Mouse (Mus musculus): ENCODE results near the gene Rftn1. TPM values are rescaled to one million over a fixed set of nuclear protein-coding genes. Genes with fewer than 3 reads are reported as not detected.
A peak's percentile ranks its signal among the peaks of the same experiment; 100 is the strongest.

The Rftn1 gene
- polyA plus RNA-seq (2014; fragmentation: Nextera tagmentation; extraction: Ambion mirVana), result 9.7 and 11.0 TPM in 2 replicates

DNA sequence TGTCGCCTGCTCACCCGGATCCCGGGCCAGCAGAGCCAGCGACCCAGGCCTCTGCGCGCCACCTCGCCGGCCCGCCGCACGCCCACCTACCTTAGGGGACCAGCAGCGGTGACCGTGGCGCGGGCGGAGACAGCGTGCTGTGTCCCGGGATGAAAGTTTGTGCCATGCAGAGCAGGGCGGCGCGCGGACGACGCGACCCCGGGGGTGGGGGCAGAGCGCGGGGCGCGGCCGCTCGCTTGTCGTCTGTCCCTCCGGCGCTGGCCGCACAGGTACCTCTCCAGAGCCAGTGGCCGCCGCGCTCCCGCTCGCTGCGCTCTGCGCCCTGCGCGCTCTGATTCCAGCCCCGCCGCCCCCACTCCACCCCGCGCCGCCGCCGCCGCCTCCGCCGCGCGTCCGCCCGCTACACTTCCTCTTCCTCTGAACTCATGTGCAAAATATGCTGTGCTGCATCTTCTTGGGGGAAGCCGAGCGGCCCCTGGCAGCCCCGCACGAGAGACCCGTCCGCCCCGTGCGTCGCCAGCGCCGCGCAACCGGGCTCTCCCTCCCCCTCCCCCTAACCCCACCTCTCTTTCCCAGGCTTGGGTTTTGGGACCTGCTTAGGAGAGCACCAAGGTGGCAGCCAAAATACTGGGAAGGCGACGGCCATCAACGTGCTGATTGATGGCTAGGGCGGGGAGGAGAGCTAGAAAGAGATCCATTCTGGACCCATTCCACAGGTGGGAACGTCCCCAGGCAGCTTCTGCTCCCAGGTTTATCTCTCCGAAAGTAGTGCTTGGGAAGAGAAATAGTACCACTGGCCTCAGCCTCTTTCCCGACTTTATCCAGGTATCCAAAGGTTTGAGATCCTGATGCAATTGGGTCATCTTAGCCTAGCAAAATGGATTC is at the start of gene Rftn1:
TSS of gene Rftn1 (minus strand) at position 544 of the 885 bp plus-strand sequence.
- no peaks in the 10 kb centered on the region for H3K9me3 ChIP-seq (ENCODE audit: control insufficient read depth, low read length)
- peak within 1 kb of the TSS; percentile 57 for H3K4me3 ChIP-seq (ENCODE audit: low read depth, low read length)
- no peak within 1 kb of the TSS for H3K27ac ChIP-seq (ENCODE audit: low read depth)
- DNase-seq (ENCODE audit: low spot score) (peak; percentile 75), ATAC-seq (replicated peaks; ENCODE audit: low FRiP score, low TSS enrichment, low read depth) (peak; percentile 58)
- H3K4me2 ChIP-seq (ENCODE audit: low read length), result peak within 1 kb of the TSS; percentile 99
- peaks cover 33% of the 10 kb centered on the region for H3K27me3 ChIP-seq (replicated peaks; ENCODE audit: control insufficient read depth, insufficient read depth, low read length)
- WGBS, result 1% methylated on average over 77 of the region's 79 CpGs
- H3K9ac ChIP-seq (ENCODE audit: low read length), result peak within 1 kb of the TSS; percentile 54
- H3K4me1 ChIP-seq (replicated peaks; ENCODE audit: control insufficient read depth, insufficient read depth, low read length), result no peaks in the 10 kb centered on the region
- no peaks in the 10 kb centered on the region for H3K36me3 ChIP-seq (ENCODE audit: control insufficient read depth, insufficient read depth, low read length)

DNA sequence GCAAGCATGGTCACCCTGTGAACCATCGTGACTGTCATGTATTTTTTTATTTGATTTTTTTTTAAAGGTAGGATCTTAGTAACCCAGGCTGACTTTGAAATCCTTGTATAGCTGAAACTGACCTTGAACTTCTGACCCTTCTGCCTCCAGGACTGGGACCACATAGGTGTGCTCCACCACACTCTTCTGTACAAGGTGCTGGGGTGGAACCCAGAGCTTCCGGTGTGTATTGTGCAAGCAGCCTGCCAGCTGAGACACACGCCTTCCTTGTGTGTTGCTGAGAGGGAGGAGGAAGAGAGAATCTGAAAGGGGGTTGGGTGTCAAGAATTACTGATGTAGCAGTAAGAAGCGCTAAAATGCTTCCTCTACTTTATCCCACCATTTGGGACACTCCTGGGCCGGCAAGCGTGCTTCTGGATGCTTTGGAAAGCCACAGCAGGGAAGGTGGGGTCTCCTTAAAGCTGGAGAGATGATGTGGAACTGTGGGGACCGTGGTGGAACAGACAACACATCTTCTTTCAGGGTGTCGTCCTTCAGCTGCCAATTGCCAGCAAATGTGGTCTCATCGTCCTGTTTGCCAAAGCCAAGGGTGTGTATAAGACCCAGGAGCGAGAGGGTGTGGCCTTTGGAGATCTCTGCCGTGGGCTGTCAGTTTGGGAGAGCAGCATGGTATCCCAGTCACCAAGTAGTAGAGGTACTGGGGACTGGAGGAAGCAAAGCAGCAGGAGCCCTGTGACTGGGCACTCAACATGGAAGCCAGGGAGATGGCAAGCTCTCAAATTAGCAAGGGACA is 47.5 kb upstream of the Rftn1 start:
- 61% methylated on average over 11 of the region's 11 CpGs for WGBS
- ATAC-seq (replicated peaks; ENCODE audit: low FRiP score, low TSS enrichment, low read depth) (0 out of 2 replicates have a peak, but pooled peaks have one; percentile 23), DNase-seq (ENCODE audit: low spot score) (peak; percentile 44)
- Histone ChIP-seq H3K36me3 (ENCODE audit: control insufficient read depth, insufficient read depth, low read length) (no peaks in the 10 kb centered on the region), H3K4me1 (replicated peaks; ENCODE audit: control insufficient read depth, insufficient read depth, low read length) (0 out of 2 replicates have a peak, but pooled peaks cover 3% of the 10 kb centered on the region), H3K9me3 (ENCODE audit: control insufficient read depth, low read length) (no peaks in the 10 kb centered on the region), H3K4me3 (ENCODE audit: low read depth, low read length) (no peak overlapping the region), H3K27me3 (replicated peaks; ENCODE audit: control insufficient read depth, insufficient read depth, low read length) (no peaks in the 10 kb centered on the region), H3K9ac (ENCODE audit: low read length) (no peak overlapping the region), H3K27ac (ENCODE audit: low read depth) (no peak overlapping the region), H3K4me2 (ENCODE audit: low read length) (no peak overlapping the region)

DNA sequence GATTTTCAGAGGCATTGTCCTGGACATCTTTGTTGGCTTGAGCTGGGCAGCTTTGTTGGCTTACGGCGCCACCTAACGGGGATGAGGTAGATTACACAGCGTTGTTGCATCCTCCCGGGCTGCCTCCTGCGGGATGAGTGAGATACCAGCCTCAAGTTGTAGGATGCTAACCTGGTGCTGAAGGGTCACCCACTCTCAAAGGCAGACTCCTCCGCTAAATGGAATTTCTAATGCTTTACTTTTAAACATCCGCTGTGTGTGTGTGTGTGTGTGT is 46.9 kb upstream of the Rftn1 start:
- ATAC-seq (replicated peaks; ENCODE audit: low FRiP score, low TSS enrichment, low read depth), result peak; percentile 32; the same call in 1 of the 2 replicates
- WGBS, result 8% methylated on average over 8 of the region's 8 CpGs
- Histone ChIP-seq H3K36me3 (ENCODE audit: control insufficient read depth, insufficient read depth, low read length) (no peaks in the 10 kb centered on the region), H3K27ac (ENCODE audit: low read depth) (no peak overlapping the region), H3K27me3 (replicated peaks; ENCODE audit: control insufficient read depth, insufficient read depth, low read length) (no peaks in the 10 kb centered on the region), H3K4me3 (ENCODE audit: low read depth, low read length) (no peak overlapping the region), H3K9ac (ENCODE audit: low read length) (no peak overlapping the region), H3K4me2 (ENCODE audit: low read length) (no peak overlapping the region), H3K4me1 (replicated peaks; ENCODE audit: control insufficient read depth, insufficient read depth, low read length) (0 out of 2 replicates have a peak, but pooled peaks cover 3% of the 10 kb centered on the region), H3K9me3 (ENCODE audit: control insufficient read depth, low read length) (no peaks in the 10 kb centered on the region)
- peak; percentile 89 for DNase-seq (ENCODE audit: low spot score)

DNA sequence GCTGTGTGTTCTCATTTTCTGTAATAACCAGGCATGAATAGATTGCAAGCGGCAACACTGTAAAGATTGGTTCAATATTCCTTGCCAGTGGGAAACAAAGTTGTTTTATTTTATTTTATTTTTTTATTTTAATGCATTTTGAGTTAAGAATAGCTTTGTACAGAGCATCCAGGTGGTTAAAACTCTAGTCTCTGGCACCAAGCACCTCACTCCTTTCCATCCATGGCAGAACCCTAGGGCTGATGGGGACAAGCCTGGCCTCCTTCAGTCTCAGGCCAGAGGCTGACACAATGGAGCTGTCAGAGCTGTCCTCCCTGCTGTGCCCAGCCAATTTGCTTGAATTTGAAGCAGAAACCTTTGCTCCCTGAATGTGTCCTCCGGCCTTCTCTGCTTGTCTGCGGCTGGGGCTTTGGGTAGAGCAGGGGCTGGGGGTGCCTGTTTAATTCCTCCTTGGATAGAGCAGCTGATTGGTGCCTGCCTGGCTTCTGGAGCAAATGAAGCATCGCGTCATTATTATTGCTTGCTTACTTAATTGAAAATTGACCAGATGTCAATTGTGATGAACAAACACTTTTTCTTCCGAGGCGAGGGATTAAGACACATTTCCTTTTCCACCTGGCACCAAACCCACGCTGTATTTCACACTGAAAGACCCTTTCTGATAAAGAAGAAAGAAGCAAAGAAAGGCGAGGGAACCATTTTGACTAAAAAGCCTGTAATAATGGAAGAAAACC is 46.4 kb upstream of the Rftn1 start:
- ATAC-seq (replicated peaks; ENCODE audit: low FRiP score, low TSS enrichment, low read depth) (no peak), DNase-seq (ENCODE audit: low spot score) (no peak)
- no peak overlapping the region for H3K27ac ChIP-seq (ENCODE audit: low read depth)
- no peak overlapping the region for H3K4me2 ChIP-seq (ENCODE audit: low read length)
- H3K36me3 ChIP-seq (ENCODE audit: control insufficient read depth, insufficient read depth, low read length), result no peaks in the 10 kb centered on the region
- no peak overlapping the region for H3K9ac ChIP-seq (ENCODE audit: low read length)
- WGBS, result 52% methylated on average over 9 of the region's 9 CpGs
- H3K4me3 ChIP-seq (ENCODE audit: low read depth, low read length), result no peak overlapping the region
- H3K9me3 ChIP-seq (ENCODE audit: control insufficient read depth, low read length), result no peaks in the 10 kb centered on the region
- H3K4me1 ChIP-seq (replicated peaks; ENCODE audit: control insufficient read depth, insufficient read depth, low read length), result 0 out of 2 replicates have a peak, but pooled peaks cover 3% of the 10 kb centered on the region
- H3K27me3 ChIP-seq (replicated peaks; ENCODE audit: control insufficient read depth, insufficient read depth, low read length), result no peaks in the 10 kb centered on the region

DNA sequence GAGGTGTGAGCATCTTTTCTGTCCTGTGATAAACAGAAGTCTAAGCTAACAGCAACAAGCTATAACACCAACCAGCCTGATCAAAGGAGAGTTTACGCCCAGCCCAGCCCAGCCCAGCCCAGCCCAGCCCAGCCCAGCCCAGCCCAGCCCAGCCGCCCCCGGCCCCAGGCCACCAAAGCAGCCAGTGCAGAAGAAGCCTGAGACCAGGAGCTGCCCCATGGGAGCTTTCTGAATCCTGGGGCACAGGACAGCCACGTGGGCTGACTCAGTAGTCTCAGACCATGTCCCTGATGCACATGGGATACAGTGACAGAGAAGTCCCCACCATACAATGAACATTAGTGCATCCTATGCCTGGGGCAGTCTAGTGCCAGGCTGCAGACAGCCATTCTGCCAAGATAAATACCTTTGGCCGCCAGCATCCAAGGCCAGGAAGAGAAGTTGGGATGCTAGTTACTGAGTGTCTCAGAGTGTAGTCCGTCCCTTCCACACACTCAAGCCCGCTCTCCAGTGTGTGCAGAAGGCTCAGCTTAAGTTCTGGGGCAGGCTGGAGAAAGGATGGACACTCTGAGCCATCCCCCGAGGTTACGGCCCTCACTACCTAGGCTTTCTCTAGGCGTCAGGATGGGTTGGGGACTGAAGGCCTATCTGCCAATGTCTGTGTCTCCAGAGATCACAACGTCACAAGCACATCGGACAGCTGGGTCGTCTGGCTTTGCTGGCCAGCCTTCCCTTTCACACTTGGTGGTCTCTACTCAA is 45.6 kb upstream of the Rftn1 start:
- no peak overlapping the region for H3K4me2 ChIP-seq (ENCODE audit: low read length)
- WGBS, result 62% methylated on average over 13 of the region's 13 CpGs
- ATAC-seq (replicated peaks; ENCODE audit: low FRiP score, low TSS enrichment, low read depth) (no peak), DNase-seq (ENCODE audit: low spot score) (no peak)
- no peak overlapping the region for H3K4me3 ChIP-seq (ENCODE audit: low read depth, low read length)
- no peaks in the 10 kb centered on the region for H3K27me3 ChIP-seq (replicated peaks; ENCODE audit: control insufficient read depth, insufficient read depth, low read length)
- no peak overlapping the region for H3K9ac ChIP-seq (ENCODE audit: low read length)
- no peaks in the 10 kb centered on the region for H3K36me3 ChIP-seq (ENCODE audit: control insufficient read depth, insufficient read depth, low read length)
- H3K27ac ChIP-seq (ENCODE audit: low read depth), result no peak overlapping the region
- 0 out of 2 replicates have a peak, but pooled peaks cover 3% of the 10 kb centered on the region for H3K4me1 ChIP-seq (replicated peaks; ENCODE audit: control insufficient read depth, insufficient read depth, low read length)
- H3K9me3 ChIP-seq (ENCODE audit: control insufficient read depth, low read length), result no peaks in the 10 kb centered on the region

- Histone ChIP-seq H3K27me3 (replicated peaks; ENCODE audit: control insufficient read depth, insufficient read depth, low read length) (no peaks in the 10 kb centered on the region), H3K27ac (ENCODE audit: low read depth) (no peak overlapping the region), H3K4me1 (replicated peaks; ENCODE audit: control insufficient read depth, insufficient read depth, low read length) (0 out of 2 replicates have a peak, but pooled peaks cover 3% of the 10 kb centered on the region), H3K36me3 (ENCODE audit: control insufficient read depth, insufficient read depth, low read length) (no peaks in the 10 kb centered on the region), H3K9ac (ENCODE audit: low read length) (no peak overlapping the region), H3K9me3 (ENCODE audit: control insufficient read depth, low read length) (no peaks in the 10 kb centered on the region), H3K4me3 (ENCODE audit: low read depth, low read length) (no peak overlapping the region), H3K4me2 (ENCODE audit: low read length) (no peak overlapping the region)
- DNase-seq (ENCODE audit: low spot score) (peak; percentile 24), ATAC-seq (replicated peaks; ENCODE audit: low FRiP score, low TSS enrichment, low read depth) (no peak)
- 89% methylated on average over 5 of the region's 5 CpGs for WGBS
These were observed 43.5 kb upstream of the Rftn1 start for GRCm38 (mm10) chr17:50233956-50234355.

GRCm38 (mm10) chr17:50232821-50233220 is 42.3 kb upstream of the Rftn1 start:
- no peaks in the 10 kb centered on the region for H3K36me3 ChIP-seq (ENCODE audit: control insufficient read depth, insufficient read depth, low read length)
- H3K4me1 ChIP-seq (replicated peaks; ENCODE audit: control insufficient read depth, insufficient read depth, low read length), result 0 out of 2 replicates have a peak, but pooled peaks cover 3% of the 10 kb centered on the region
- no peaks in the 10 kb centered on the region for H3K27me3 ChIP-seq (replicated peaks; ENCODE audit: control insufficient read depth, insufficient read depth, low read length)
- H3K9ac ChIP-seq (ENCODE audit: low read length), result no peak overlapping the region
- no peak overlapping the region for H3K27ac ChIP-seq (ENCODE audit: low read depth)
- DNase-seq (ENCODE audit: low spot score), result no peak
- H3K9me3 ChIP-seq (ENCODE audit: control insufficient read depth, low read length), result no peaks in the 10 kb centered on the region
- ATAC-seq (replicated peaks; ENCODE audit: low FRiP score, low TSS enrichment, low read depth), result no peak
- 93% methylated on average over 11 of the region's 11 CpGs for WGBS
- no peak overlapping the region for H3K4me2 ChIP-seq (ENCODE audit: low read length)
- no peak overlapping the region for H3K4me3 ChIP-seq (ENCODE audit: low read depth, low read length)

- no peak overlapping the region for H3K4me3 ChIP-seq (ENCODE audit: low read depth, low read length)
- no peak overlapping the region for H3K27ac ChIP-seq (ENCODE audit: low read depth)
- WGBS, result 83% methylated on average over 8 of the region's 8 CpGs
- ATAC-seq (replicated peaks; ENCODE audit: low FRiP score, low TSS enrichment, low read depth) (no peak), DNase-seq (ENCODE audit: low spot score) (no peak)
- H3K27me3 ChIP-seq (replicated peaks; ENCODE audit: control insufficient read depth, insufficient read depth, low read length), result no peaks in the 10 kb centered on the region
- no peaks in the 10 kb centered on the region for H3K36me3 ChIP-seq (ENCODE audit: control insufficient read depth, insufficient read depth, low read length)
- no peak overlapping the region for H3K9ac ChIP-seq (ENCODE audit: low read length)
- H3K4me2 ChIP-seq (ENCODE audit: low read length), result no peak overlapping the region
- H3K4me1 ChIP-seq (replicated peaks; ENCODE audit: control insufficient read depth, insufficient read depth, low read length), result no peaks in the 10 kb centered on the region
- H3K9me3 ChIP-seq (ENCODE audit: control insufficient read depth, low read length), result no peaks in the 10 kb centered on the region
These were observed 40.7 kb upstream of the Rftn1 start for GRCm38 (mm10) chr17:50231206-50231605.

Measured in intestine, embryonic 14.5 days (tissue).